Mouse (Mus musculus): ENCODE measurements around the gene Hydin. TPM values are rescaled to one million over a fixed set of nuclear protein-coding genes. Genes with fewer than 3 reads are reported as not detected.

Gene Hydin
- total and polyA plus RNA-seq, 3 experiments = 9.5 to 17.3 (median 9.8) TPM

DNA sequence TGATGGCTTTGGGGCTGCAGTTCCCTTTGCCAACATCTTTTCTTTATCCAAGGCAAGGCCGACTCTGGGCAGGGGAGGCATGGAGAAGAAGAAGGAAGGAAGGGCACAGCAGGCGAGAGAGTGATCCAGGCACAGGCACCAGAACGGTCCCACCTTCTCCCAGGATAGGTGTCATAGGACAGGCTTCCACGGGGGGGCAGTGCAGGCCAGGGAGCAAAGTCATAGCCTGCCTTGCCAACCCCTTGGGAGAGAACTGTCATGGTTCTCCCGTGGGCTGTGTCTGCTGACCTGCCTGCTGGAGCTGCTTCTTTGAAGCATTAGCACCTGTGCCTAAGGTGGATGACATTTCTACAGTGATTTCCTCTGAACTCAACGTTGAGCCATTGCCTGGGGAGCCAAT, 379.3 kb downstream of the Hydin start:
- H3K4me3 ChIP-seq (replicated peaks in 1 of 3; ENCODE audit: low read depth in 2 of 3, low read length in 2 of 3, poor library complexity in 1 of 3) = no peak overlapping the region
- no peaks in the 10 kb centered on the region for H3K9me3 ChIP-seq (replicated peaks; ENCODE audit: low read length)
- DNase-seq (ENCODE audit: extremely low read depth) = peak; percentile 35
- dilution Hi-C loops (cut with MboI; ENCODE audit: extremely low pct_ligation_motif_present, extremely low pct_unique_long_range_greater_than_20kb, low sequenced_read_pairs) (no loop called here), in situ Hi-C loops (cut with MboI; ENCODE audit: low pct_ligation_motif_present, low pct_unique_long_range_greater_than_20kb, low sequenced_read_pairs) (loop anchor here (25.0 kb wide), 2 partner anchors 191 to 441 kb away; partner anchors contain the start of genes Clec18a, Cog4, Pdpr and Sf3b3)
- H3K4me2 ChIP-seq (ENCODE audit: insufficient read depth, low read depth, poor library complexity, severe bottlenecking) = no peak overlapping the region
- H3K4me1 ChIP-seq (ENCODE audit: control insufficient read depth in 1 of 2, insufficient read depth in 2 of 2) = 0 out of 4 replicates have a peak, but pooled peaks cover 0 to 4% of the 10 kb centered on the region in 2 experiments
- H3K27ac ChIP-seq (ENCODE audit: insufficient read depth, low read depth) = no peak overlapping the region
- H3K9ac ChIP-seq (ENCODE audit: insufficient read depth, low read depth) = no peak overlapping the region
- no peaks in the 10 kb centered on the region for H3K27me3 ChIP-seq (replicated peaks)
- no peaks in the 10 kb centered on the region; the same call in 1 of the 2 replicates for H3K79me2 ChIP-seq (replicated peaks; ENCODE audit: control insufficient read depth, extremely low read depth, insufficient read depth, poor library complexity, severe bottlenecking)
- H3K36me3 ChIP-seq (replicated peaks in 1 of 2; ENCODE audit: control insufficient read depth in 1 of 2, insufficient read depth in 1 of 2, low read length in 1 of 2) = peaks cover 58 to 80% of the 10 kb centered on the region in 2 experiments
- TF ChIP-seq CTCF (conservative IDR thresholded peaks at IDR 0.05 in 1 of 2, IDR thresholded peaks at IDR 0.05 in 1 of 2; ENCODE audit: low read depth in 2 of 2, low read length in 2 of 2) (peak; percentile 51 to 67; a peak in 3 of 4 replicates), IRF4 (IDR thresholded peaks at IDR 0.05; ENCODE audit: low read depth, low read length) (no peak), MAFK (IDR thresholded peaks at IDR 0.05; ENCODE audit: insufficient replicate concordance, low read length) (no peak), RAD21 (IDR thresholded peaks at IDR 0.05; ENCODE audit: low read depth, low read length) (peak; percentile 59), SMC3 (IDR thresholded peaks at IDR 0.05; ENCODE audit: low read depth, low read length) (peak; percentile 50), TCF12 (IDR thresholded peaks at IDR 0.05; ENCODE audit: low read depth, low read length) (no peak), ZKSCAN1 (IDR thresholded peaks at IDR 0.05; ENCODE audit: borderline replicate concordance, low read depth, low read length) (no peak)

DNA sequence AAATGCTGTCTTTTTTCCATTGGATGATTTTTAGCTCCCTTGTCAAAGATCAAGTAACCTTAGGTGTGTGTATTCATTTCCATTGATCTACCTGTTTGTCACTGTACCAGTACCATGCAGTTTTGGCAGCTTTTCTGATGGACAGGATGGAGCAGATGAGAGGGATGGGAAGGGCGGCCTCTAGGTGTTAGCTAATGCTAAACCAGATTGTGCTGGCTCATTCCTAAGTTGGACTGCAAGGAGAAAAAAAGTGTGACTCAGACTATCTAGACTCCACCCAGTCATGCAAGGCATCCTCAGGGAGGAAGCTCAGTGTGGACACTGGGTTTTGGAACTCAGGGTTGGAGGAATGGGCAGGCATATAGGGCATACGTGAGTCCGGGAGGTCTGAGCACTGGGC, 381.8 kb downstream of the Hydin start:
- dilution Hi-C loops (cut with MboI; ENCODE audit: extremely low pct_ligation_motif_present, extremely low pct_unique_long_range_greater_than_20kb, low sequenced_read_pairs) = no loop called here
- Histone ChIP-seq H3K27me3 (replicated peaks) (no peaks in the 10 kb centered on the region), H3K36me3 (replicated peaks in 1 of 2; ENCODE audit: control insufficient read depth in 1 of 2, insufficient read depth in 1 of 2, low read length in 1 of 2) (peaks cover 62 to 81% of the 10 kb centered on the region in 2 experiments), H3K4me1 (ENCODE audit: control insufficient read depth in 1 of 2, insufficient read depth in 2 of 2) (no peaks in the 10 kb centered on the region), H3K9me3 (replicated peaks; ENCODE audit: low read length) (no peaks in the 10 kb centered on the region), H3K27ac (ENCODE audit: insufficient read depth, low read depth) (no peak overlapping the region), H3K9ac (ENCODE audit: insufficient read depth, low read depth) (no peak overlapping the region), H3K4me2 (ENCODE audit: insufficient read depth, low read depth, poor library complexity, severe bottlenecking) (no peak overlapping the region), H3K4me3 (replicated peaks in 1 of 3; ENCODE audit: low read depth in 2 of 3, low read length in 2 of 3, poor library complexity in 1 of 3) (no peak overlapping the region), H3K79me2 (replicated peaks; ENCODE audit: control insufficient read depth, extremely low read depth, insufficient read depth, poor library complexity, severe bottlenecking) (no peaks in the 10 kb centered on the region)
- no peak for TF ChIP-seq MXI1 (IDR thresholded peaks at IDR 0.05; ENCODE audit: low read depth, low read length)
- TF ChIP-seq ELF1 (IDR thresholded peaks at IDR 0.05; ENCODE audit: low read depth, low read length) = no peak
- TF ChIP-seq CHD2 (IDR thresholded peaks at IDR 0.05; ENCODE audit: low read length) = no peak
- no peak for TF ChIP-seq ZNF384 (IDR thresholded peaks at IDR 0.05; ENCODE audit: low read depth, low read length)
- no peak for TF ChIP-seq RAD21 (IDR thresholded peaks at IDR 0.05; ENCODE audit: low read depth, low read length)
- TF ChIP-seq JUN (IDR thresholded peaks at IDR 0.05; ENCODE audit: insufficient read depth, low read depth, low read length) = no peak
- no peak for TF ChIP-seq UBTF (IDR thresholded peaks at IDR 0.05; ENCODE audit: low read depth, low read length)
- TF ChIP-seq ZC3H11A (IDR thresholded peaks at IDR 0.05; ENCODE audit: low read depth, low read length) = no peak
- TF ChIP-seq CHD1 (IDR thresholded peaks at IDR 0.05; ENCODE audit: low read depth, low read length) = no peak
- TF ChIP-seq KAT2A (IDR thresholded peaks at IDR 0.05; ENCODE audit: insufficient replicate concordance, low read length) = no peak
- no peak for TF ChIP-seq ETS1 (conservative IDR thresholded peaks at IDR 0.05; ENCODE audit: low read depth, low read length)
- TF ChIP-seq TCF12 (IDR thresholded peaks at IDR 0.05; ENCODE audit: low read depth, low read length) = no peak
- in situ Hi-C loops (cut with MboI; ENCODE audit: low pct_ligation_motif_present, low pct_unique_long_range_greater_than_20kb, low sequenced_read_pairs) = loop anchor here (25.0 kb wide), 2 partner anchors 189 to 439 kb away; partner anchors contain the start of genes Clec18a, Cog4, Pdpr and Sf3b3
- no peak for DNase-seq (ENCODE audit: extremely low read depth)

All from CH12.LX (cell line).